Mouse (Mus musculus) lung, postnatal 14 days (tissue): Measurements from ENCODE around the gene Tmub1.

ENCODE experiments used
- DNase-seq: peaks from one replicate; pipeline ENCODE4 v3.0.0; 2021

Tmub1 gene

GRCm38 (mm10) chr5:24447624-24448298 lies at the start of gene Tmub1:
Tmub1 (minus strand) TSS chr5:24447854.
- DNase-seq, result peak; percentile 82

- DNase-seq, result no peak
These were observed 49.1 kb upstream of the Tmub1 start for GRCm38 (mm10) chr5:24496756-24497155.

- no peak for DNase-seq
These were observed 47.4 kb upstream of the Tmub1 start for GRCm38 (mm10) chr5:24495019-24495418.

GRCm38 (mm10) chr5:24492546-24493285 lies 45.1 kb upstream of the Tmub1 start:
- peak; percentile 25 for DNase-seq

- DNase-seq, result no peak
These were observed 42.8 kb upstream of the Tmub1 start for GRCm38 (mm10) chr5:24490413-24490920.

- no peak for DNase-seq
These were observed 39.1 kb upstream of the Tmub1 start for GRCm38 (mm10) chr5:24486738-24487137.

GRCm38 (mm10) chr5:24486097-24486496 lies 38.4 kb upstream of the Tmub1 start:
- peak; percentile 94 for DNase-seq

GRCm38 (mm10) chr5:24484963-24485362 lies 37.3 kb upstream of the Tmub1 start:
- DNase-seq, result no peak

- peak; percentile 63 for DNase-seq
These were observed 35.7 kb upstream of the Tmub1 start for GRCm38 (mm10) chr5:24483326-24483725.

GRCm38 (mm10) chr5:24482247-24483079 lies 34.8 kb upstream of the Tmub1 start:
- no peak for DNase-seq

- DNase-seq, result peak; percentile 78
These were observed 34.0 kb upstream of the Tmub1 start for GRCm38 (mm10) chr5:24481647-24482046.

GRCm38 (mm10) chr5:24477909-24478308 lies 30.3 kb upstream of the Tmub1 start:
- DNase-seq, result no peak

GRCm38 (mm10) chr5:24475476-24476241 lies 28.0 kb upstream of the Tmub1 start:
- peak; percentile 84 for DNase-seq

- DNase-seq, result peak; percentile 49
These were observed 27.1 kb upstream of the Tmub1 start for GRCm38 (mm10) chr5:24474723-24475261.

- DNase-seq, result peak; percentile 67
These were observed 26.5 kb upstream of the Tmub1 start for GRCm38 (mm10) chr5:24474025-24474722.

- DNase-seq, result no peak
These were observed 25.4 kb upstream of the Tmub1 start for GRCm38 (mm10) chr5:24472884-24473619.

- peak; percentile 89 for DNase-seq
These were observed 22.9 kb upstream of the Tmub1 start for GRCm38 (mm10) chr5:24470600-24470999.

- DNase-seq, result no peak
These were observed 19.1 kb upstream of the Tmub1 start for GRCm38 (mm10) chr5:24466762-24467161.

- DNase-seq, result no peak
These were observed 8.0 kb upstream of the Tmub1 start for GRCm38 (mm10) chr5:24455613-24456012.

- DNase-seq, result no peak
These were observed 7.4 kb upstream of the Tmub1 start for GRCm38 (mm10) chr5:24455076-24455475.

GRCm38 (mm10) chr5:24453985-24454303 lies 6.3 kb upstream of the Tmub1 start:
- no peak for DNase-seq
